Mouse (Mus musculus) liver, embryonic 14.5 days (tissue): ENCODE results near the gene Slamf9. TPM values are rescaled to one million over a fixed set of nuclear protein-coding genes. Genes with fewer than 3 reads are reported as not detected.

ENCODE experiments used
- ATAC-seq: fragments of 200-750 bp; cut with Nextera tagmentation; 2 replicates; pipeline ENCODE4 v1.8.0; 2017; ENCODE audit warnings: moderate number of reproducible peaks, mild to moderate bottlenecking, moderate library complexity; ENCODE audit not compliant: insufficient read depth
- DNase-seq, 3 experiments: peaks; one replicate each; pipeline ENCODE4 v3.0.0-alpha.2; 2012 to 2013; ENCODE audit warnings: low read depth in 3 of 3, low spot score in 3 of 3
- H3K27ac ChIP-seq: fragments of 300-500 bp; sonication (generic); 2 replicates; pipeline ENCODE4 v1.5.1; 2014; ENCODE audit warnings: moderate library complexity, mild to moderate bottlenecking, control low read depth, inconsistent platforms
- H3K27me3 ChIP-seq: fragments of 300-500 bp; sonication (generic); 2 replicates; pipeline ENCODE4 v1.6.1; 2014; ENCODE audit warnings: mild to moderate bottlenecking, low read length, moderate library complexity; ENCODE audit not compliant: control insufficient read depth, insufficient read depth
- H3K36me3 ChIP-seq: fragments of 300-500 bp; sonication (generic); replicated peaks from 2 replicates; pipeline ENCODE4 v1.6.1; 2014; ENCODE audit warnings: low read depth; ENCODE audit not compliant: control insufficient read depth, insufficient read depth
- H3K4me1 ChIP-seq, 2 experiments: fragments of 200-500 bp in 1 of 2; fragments of 300-500 bp in 1 of 2; sonication (generic) in 1 of 2; replicated peaks; 2 replicates each; pipeline ENCODE4 v1.6.1; 2012 to 2014; ENCODE audit warnings: antibody characterized with exemption in 1 of 2, inconsistent platforms in 1 of 2, low read length in 1 of 2; ENCODE audit not compliant: control insufficient read depth in 2 of 2, insufficient read depth in 2 of 2
- H3K4me2 ChIP-seq: fragments of 300-500 bp; sonication (generic); 2 replicates; pipeline ENCODE4 v1.6.1; 2014; ENCODE audit warnings: low read depth, mild to moderate bottlenecking, control low read depth, moderate library complexity
- H3K4me3 ChIP-seq, 2 experiments: fragments of 200-500 bp in 1 of 2; fragments of 300-500 bp in 1 of 2; sonication (generic) in 1 of 2; 2 replicates each; pipeline ENCODE4 v1.5.1; 2012 to 2014; ENCODE audit warnings: low read depth in 2 of 2, low read length in 2 of 2, mild to moderate bottlenecking in 2 of 2, control low read depth in 1 of 2, inconsistent platforms in 1 of 2, moderate library complexity in 1 of 2; ENCODE audit not compliant: insufficient read depth in 1 of 2
- H3K9ac ChIP-seq: fragments of 300-500 bp; sonication (generic); replicated peaks from 2 replicates; pipeline ENCODE4 v1.6.1; 2014; ENCODE audit warnings: mild to moderate bottlenecking, control low read depth, moderate library complexity
- H3K9me3 ChIP-seq: fragments of 300-500 bp; sonication (generic); 2 replicates; pipeline ENCODE4 v1.6.1; 2016; ENCODE audit warnings: low read length, mixed read lengths; ENCODE audit not compliant: control insufficient read depth
- CTCF ChIP-seq: IDR thresholded peaks from 2 replicates; pipeline ENCODE4 v1.5.1; 2016; ENCODE audit warnings: antibody characterized with exemption, low read depth, control low read depth
- EP300 ChIP-seq: IDR thresholded peaks from 2 replicates; pipeline ENCODE4 v1.6.1; 2016; ENCODE audit warnings: antibody characterized with exemption, low read depth
- WGBS: fragments of 180-500 bp; shearing (Covaris S2); extraction: QIAGEN DNeasy Blood & Tissue Kit; methylation state at CpG from one replicate; pipeline ENCODE4 v1.1.7; 2014; ENCODE audit not compliant: insufficient replicate concordance; 5-methylcytosine and 5-hydroxymethylcytosine counted together
- polyA plus RNA-seq, 2 experiments: library from polyadenylated mRNA; depleted of rRNA in 1 of 2; stranded (reverse) in 1 of 2; unstranded in 1 of 2; fragments of >200 nt; fragmentation: Nextera tagmentation in 1 of 2; extraction: Ambion mirVana in 1 of 2; gene quantifications; 2 replicates each; pipeline versions ENCODE4 v1.2.1 to v1.2.3; 2012 to 2014

The Slamf9 gene
- polyA plus RNA-seq, 2 experiments: 1.5 to 1.9 TPM

GRCm38 (mm10) chr1:172510421-172510972, 35.3 kb downstream of the Slamf9 start:
- no peak overlapping the region for H3K4me3 ChIP-seq
- peak overlapping the region; percentile 22; the same call in 1 of the 2 replicates for H3K4me2 ChIP-seq
- no peak for TF ChIP-seq EP300
- no peak for TF ChIP-seq CTCF
- no peak overlapping the region for H3K27ac ChIP-seq
- H3K4me1 ChIP-seq: peaks cover 0 to 41% of the 10 kb centered on the region in 2 experiments; a peak in 2 of 4 replicates
- no peak for DNase-seq
- H3K9me3 ChIP-seq: no peaks in the 10 kb centered on the region
- WGBS: 40% methylated on average over 13 of the region's 13 CpGs
- ATAC-seq: peak; percentile 12; the same call in 1 of the 2 replicates
- H3K36me3 ChIP-seq: peaks cover 3% of the 10 kb centered on the region
- H3K27me3 ChIP-seq: no peaks in the 10 kb centered on the region
- no peak overlapping the region for H3K9ac ChIP-seq

DNA sequence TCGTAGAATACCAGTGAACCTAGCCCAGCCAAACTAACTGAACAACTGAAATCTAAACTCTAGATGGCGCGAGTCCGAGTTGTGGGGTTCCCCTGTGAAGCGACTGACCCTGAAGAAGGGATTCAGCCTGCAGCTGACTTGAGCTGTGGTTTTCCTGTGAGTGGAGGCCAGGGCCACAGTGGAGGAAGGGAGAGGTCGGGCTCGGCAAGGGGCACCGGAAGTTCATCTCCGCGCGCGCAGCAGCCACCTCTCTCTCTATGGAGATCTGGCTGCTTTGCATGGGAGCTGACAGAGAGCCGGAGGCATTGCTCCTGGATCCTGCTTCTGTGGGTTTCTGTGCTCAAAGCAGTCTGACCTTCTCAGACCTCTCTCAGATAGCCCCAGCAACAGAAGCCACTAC, 37.8 kb downstream of the Slamf9 start:
- peak overlapping the region in 1 of 2 experiments; percentile 25; a peak in 2 of 4 replicates for H3K4me3 ChIP-seq
- H3K4me1 ChIP-seq: peaks cover 0 to 38% of the 10 kb centered on the region in 2 experiments; a peak in 2 of 4 replicates
- no peak overlapping the region for H3K9ac ChIP-seq
- 4% methylated on average over 13 of the region's 13 CpGs for WGBS
- H3K27me3 ChIP-seq: no peaks in the 10 kb centered on the region
- no peaks in the 10 kb centered on the region for H3K9me3 ChIP-seq
- no peak for TF ChIP-seq EP300
- TF ChIP-seq CTCF: peak; percentile 22; the same call in 1 of the 2 replicates
- H3K27ac ChIP-seq: peak overlapping the region; percentile 16; the same call in 1 of the 2 replicates
- peak; percentile 40 for ATAC-seq
- H3K4me2 ChIP-seq: peak overlapping the region; percentile 43
- H3K36me3 ChIP-seq: no peaks in the 10 kb centered on the region
- DNase-seq: no peak

DNA sequence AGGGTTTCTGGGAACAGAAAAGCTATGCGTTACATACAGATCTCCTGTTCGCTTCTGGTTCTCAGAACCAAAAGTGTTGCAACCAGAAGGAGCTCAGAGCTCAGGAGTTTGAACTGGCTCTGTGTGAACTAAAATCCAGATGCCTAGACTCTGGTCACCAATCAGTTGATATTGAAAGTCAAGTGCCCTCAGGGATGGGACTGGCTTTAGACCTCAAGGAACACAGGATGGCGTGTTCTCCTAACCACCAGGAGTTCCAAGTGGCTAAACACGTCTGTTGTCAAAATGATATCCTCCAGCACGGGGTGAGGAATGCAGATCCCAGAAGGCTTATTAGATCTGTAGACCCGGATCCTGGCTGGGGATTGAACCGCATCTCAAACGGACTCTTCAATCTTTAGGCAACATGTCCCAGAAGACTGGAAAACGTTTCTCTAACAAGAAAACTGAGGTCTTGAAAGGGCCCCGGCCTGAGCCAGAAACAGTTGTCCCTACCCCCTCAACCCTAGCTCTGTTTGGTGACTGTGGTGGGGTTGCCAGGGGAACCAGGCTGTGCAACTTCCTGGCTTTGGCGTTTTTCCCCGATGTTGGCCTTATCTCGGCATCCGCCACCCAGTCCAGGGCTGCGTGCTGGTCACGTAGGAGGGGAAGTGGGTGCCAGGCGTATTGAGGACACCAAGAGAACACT, 38.5 kb downstream of the Slamf9 start:
- Histone ChIP-seq H3K4me2 (peak overlapping the region; percentile 43), H3K4me1 (peaks cover 0 to 35% of the 10 kb centered on the region in 2 experiments; a peak in 2 of 4 replicates), H3K4me3 (no peak overlapping the region), H3K9ac (no peak overlapping the region; the same call in 1 of the 2 replicates), H3K27me3 (no peaks in the 10 kb centered on the region), H3K36me3 (no peaks in the 10 kb centered on the region), H3K9me3 (no peaks in the 10 kb centered on the region), H3K27ac (peak overlapping the region; percentile 16)
- 7% methylated on average over 17 of the region's 17 CpGs for WGBS
- TF ChIP-seq CTCF (no peak), EP300 (no peak)
- DNase-seq: peak in 1 of 3 experiments; percentile 41
- ATAC-seq: peak; percentile 67

DNA sequence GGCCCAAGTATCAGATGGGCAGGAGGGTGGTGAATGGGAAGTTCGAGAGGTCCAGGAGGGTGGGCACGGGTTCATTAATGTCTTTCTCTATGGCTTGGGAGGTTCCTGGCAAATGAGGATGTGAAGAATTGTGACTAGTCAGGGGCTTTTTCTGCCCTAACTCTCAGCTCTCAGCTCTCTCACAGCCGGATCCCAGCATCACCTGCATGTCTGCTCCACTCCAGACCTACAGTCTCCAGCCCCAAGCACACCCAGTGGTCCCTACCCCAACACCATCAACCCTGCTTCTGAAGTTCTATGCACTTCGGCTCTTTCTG, 39.0 kb downstream of the Slamf9 start:
- Histone ChIP-seq H3K9me3 (no peaks in the 10 kb centered on the region), H3K4me3 (no peak overlapping the region), H3K4me1 (peaks cover 0 to 35% of the 10 kb centered on the region in 2 experiments; a peak in 2 of 4 replicates), H3K4me2 (peak overlapping the region; percentile 43; the same call in 1 of the 2 replicates), H3K27ac (no peak overlapping the region; the same call in 1 of the 2 replicates), H3K27me3 (no peaks in the 10 kb centered on the region), H3K9ac (no peak overlapping the region), H3K36me3 (no peaks in the 10 kb centered on the region)
- TF ChIP-seq EP300 (no peak), CTCF (no peak)
- no peak for DNase-seq
- 11% methylated on average over 4 of the region's 4 CpGs for WGBS
- ATAC-seq: peak; percentile 1; the same call in 1 of the 2 replicates

- H3K9me3 ChIP-seq: no peaks in the 10 kb centered on the region
- no peak overlapping the region for H3K9ac ChIP-seq
- no peak overlapping the region for H3K4me2 ChIP-seq
- no peak for ATAC-seq
- 34% methylated on average over 7 of the region's 7 CpGs for WGBS
- no peak for TF ChIP-seq CTCF
- TF ChIP-seq EP300: no peak
- no peak overlapping the region; the same call in 1 of the 2 replicates for H3K27ac ChIP-seq
- DNase-seq: no peak
- H3K4me1 ChIP-seq: peaks cover 0 to 35% of the 10 kb centered on the region in 2 experiments; a peak in 2 of 4 replicates
- H3K27me3 ChIP-seq: no peaks in the 10 kb centered on the region
- no peak overlapping the region for H3K4me3 ChIP-seq
- H3K36me3 ChIP-seq: no peaks in the 10 kb centered on the region
Observed at GRCm38 (mm10) chr1:172514551-172515268, 39.6 kb downstream of the Slamf9 start.
